In genomic region chr4:131135841-131136240, GRCm38 (mm10) we compare ENCODE assay signal across 20 mouse cellular contexts.
DNase-seq lines count a peak whose midpoint lies in the region; ATAC-seq and TF ChIP-seq lines count a peak whose summit lies in the region.
"Had no signal": no experiment of that assay in that cellular context is flagged by ENCODE, and none has a peak within 500 bp of the region (broad histone marks: within the 10 kb centered on the region; RNA-seq: fewer than 3 reads in every experiment).

No protein-coding gene starts in this region.

- TF ChIP-seq CTCF in kidney, adult 2 months (conservative IDR thresholded peaks at IDR 0.05; ENCODE audit: insufficient read depth, insufficient read length, low read depth, low read length), result peak; percentile 21; the same call in 1 of the 2 replicates
- TF ChIP-seq CTCF in lung, embryonic 14.5 days (IDR thresholded peaks at IDR 0.05; ENCODE audit: low read depth), result 0 out of 2 replicates have a peak, but pooled peaks have one; percentile 4
- peak; percentile 40 for TF ChIP-seq CTCF in E14TG2a.4 (conservative IDR thresholded peaks at IDR 0.05; ENCODE audit: low read length)

- H3K27ac ChIP-seq in kidney, adult 2 months (ENCODE audit: insufficient read depth, low read depth, low read length), result no peak overlapping the region
- no peak overlapping the region for H3K27ac ChIP-seq in kidney, embryonic 16.5 days (ENCODE audit: low read length)
- no peak overlapping the region for H3K27ac ChIP-seq in lung, embryonic 14.5 days (ENCODE audit: low read depth)
- H3K27ac ChIP-seq: embryonic facial prominence, embryonic 10.5 days; heart, embryonic 13.5 days; hindbrain, embryonic 12.5 days had no signal

- H3K36me3 ChIP-seq in kidney, adult 2 months (ENCODE audit: control insufficient read depth, insufficient read depth, low read length), result no peaks in the 10 kb centered on the region
- no peaks in the 10 kb centered on the region for H3K36me3 ChIP-seq in kidney, embryonic 16.5 days (ENCODE audit: insufficient read depth, low read length)
- no peaks in the 10 kb centered on the region for H3K36me3 ChIP-seq in lung, embryonic 14.5 days (ENCODE audit: insufficient read depth)
- no peaks in the 10 kb centered on the region for H3K36me3 ChIP-seq in E14TG2a.4 (ENCODE audit: insufficient read depth, low read length)
- H3K36me3 ChIP-seq: embryonic facial prominence, embryonic 10.5 days; heart, embryonic 13.5 days; hindbrain, embryonic 12.5 days had no signal

- H3K4me2 ChIP-seq in kidney, embryonic 16.5 days (replicated peaks; ENCODE audit: low read depth, low read length), result no peak overlapping the region
- H3K4me2 ChIP-seq in lung, embryonic 14.5 days, result no peak overlapping the region
- H3K4me2 ChIP-seq: heart, embryonic 13.5 days; hindbrain, embryonic 12.5 days had no signal

- no peak for ATAC-seq in kidney, embryonic 16.5 days (ENCODE audit: low FRiP score, low TSS enrichment)
- no peak for ATAC-seq in lung, embryonic 14.5 days (ENCODE audit: insufficient read depth)
- ATAC-seq: forebrain, embryonic 14.5 days; hindbrain, embryonic 16.5 days; inflammation-experienced regulatory T-cells, adult 6 months had no signal

- WGBS in kidney, adult 2 months, result 84% methylated on average over 4 of the region's 4 CpGs
- 85% methylated on average over 4 of the region's 4 CpGs for WGBS in kidney, embryonic 16.5 days
- WGBS in lung, embryonic 14.5 days, result 81% methylated on average over 4 of the region's 4 CpGs

- no peak overlapping the region for H3K9ac ChIP-seq in kidney, embryonic 16.5 days (replicated peaks; ENCODE audit: low read length)
- no peak overlapping the region for H3K9ac ChIP-seq in lung, embryonic 14.5 days
- H3K9ac ChIP-seq: heart, embryonic 13.5 days; hindbrain, embryonic 12.5 days had no signal

- no peaks in the 10 kb centered on the region for H3K4me1 ChIP-seq in kidney, adult 2 months (ENCODE audit: control insufficient read depth, insufficient read depth, low read length)
- no peaks in the 10 kb centered on the region for H3K4me1 ChIP-seq in kidney, embryonic 16.5 days (ENCODE audit: insufficient read depth, low read length)
- H3K4me1 ChIP-seq in lung, embryonic 14.5 days (ENCODE audit: insufficient read depth), result no peaks in the 10 kb centered on the region
- peaks cover 49% of the 10 kb centered on the region for H3K4me1 ChIP-seq in E14TG2a.4 (replicated peaks; ENCODE audit: low read depth, low read length)
- H3K4me1 ChIP-seq: hindbrain, embryonic 12.5 days had no signal

- H3K27me3 ChIP-seq in kidney, adult 2 months (replicated peaks; ENCODE audit: control insufficient read depth, insufficient read depth, low read length), result no peaks in the 10 kb centered on the region
- H3K27me3 ChIP-seq in kidney, embryonic 16.5 days (ENCODE audit: insufficient read depth, low read length), result no peaks in the 10 kb centered on the region
- no peaks in the 10 kb centered on the region for H3K27me3 ChIP-seq in lung, embryonic 14.5 days (ENCODE audit: insufficient read depth, low read length)
- peaks cover 12% of the 10 kb centered on the region for H3K27me3 ChIP-seq in E14TG2a.4 (ENCODE audit: insufficient read depth, low read length)

- H3K4me3 ChIP-seq in kidney, adult 2 months (ENCODE audit: insufficient read depth, low read depth, low read length), result no peak overlapping the region
- no peak overlapping the region for H3K4me3 ChIP-seq in kidney, embryonic 16.5 days (ENCODE audit: low read length)
- H3K4me3 ChIP-seq in lung, embryonic 14.5 days (ENCODE audit: low read depth, low read length), result no peak overlapping the region
- H3K4me3 ChIP-seq in E14TG2a.4 (replicated peaks; ENCODE audit: low read length), result no peak overlapping the region
- H3K4me3 ChIP-seq: embryonic facial prominence, embryonic 10.5 days; heart, embryonic 13.5 days; hindbrain, embryonic 12.5 days had no signal

- DNase-seq in kidney, adult 2 months, result no peak
- no peak for DNase-seq in lung, embryonic 14.5 days
- DNase-seq in lung, postnatal 14 days, result no peak
- peak; percentile 55 for DNase-seq in ZHBTc4 (ENCODE audit: low read depth, low spot score)
- DNase-seq in thymus, postnatal 14 days, result no peak
- DNase-seq in adrenal gland, adult 18-20 months (ENCODE audit: low spot score in 2 of 2), result no peak
- DNase-seq: adrenal gland, postnatal 14 days; cerebellum, adult 11-12 months; cerebellum, adult 9-11 months; gastrocnemius, postnatal 36 days; heart, adult 11 months; heart, postnatal 4 days had no signal

- H3K9me3 ChIP-seq in kidney, embryonic 16.5 days (ENCODE audit: low read length), result no peaks in the 10 kb centered on the region
- H3K9me3 ChIP-seq in lung, embryonic 14.5 days (ENCODE audit: low read depth, low read length), result no peaks in the 10 kb centered on the region
- H3K9me3 ChIP-seq in E14TG2a.4 (ENCODE audit: low read length), result no peaks in the 10 kb centered on the region
- H3K9me3 ChIP-seq: embryonic facial prominence, embryonic 10.5 days; heart, embryonic 13.5 days; hindbrain, embryonic 12.5 days had no signal

- no peak for TF ChIP-seq POLR2A in kidney, adult 2 months (IDR thresholded peaks at IDR 0.05; ENCODE audit: low read depth, low read length)
